Mouse (Mus musculus): ENCODE results near the gene Slbp. TPM values are rescaled to one million over a fixed set of nuclear protein-coding genes. Genes with fewer than 3 reads are reported as not detected.

Slbp gene
- polyA plus RNA-seq, 1 experiment from 2014 or later = 81.2 TPM

- H3K36me3 ChIP-seq (ENCODE audit: insufficient read depth, low read length) = peaks cover 7% of the 10 kb centered on the region; the same call in 1 of the 2 replicates
- H3K4me2 ChIP-seq (replicated peaks; ENCODE audit: low read depth, low read length) = no peak overlapping the region
- no peak overlapping the region for H3K9ac ChIP-seq (replicated peaks; ENCODE audit: low read depth)
- TF ChIP-seq CTCF (IDR thresholded peaks at IDR 0.05) = no peak
- TF ChIP-seq EP300 (IDR thresholded peaks at IDR 0.05) = no peak
- no peaks in the 10 kb centered on the region for H3K9me3 ChIP-seq (ENCODE audit: low read length)
- ATAC-seq = no peak
- no peak overlapping the region for H3K4me3 ChIP-seq (ENCODE audit: low read depth, low read length)
- H3K4me1 ChIP-seq (ENCODE audit: insufficient read depth, low read depth, low read length) = peaks cover 10% of the 10 kb centered on the region
- 91% methylated on average over 10 of the region's 10 CpGs for WGBS
- no peak overlapping the region for H3K27ac ChIP-seq (ENCODE audit: low read length)
- H3K27me3 ChIP-seq (replicated peaks; ENCODE audit: insufficient read depth, low read length) = no peaks in the 10 kb centered on the region
- no peak for DNase-seq (ENCODE audit: low spot score)
Measured at GRCm38 (mm10) chr5:33655251-33655840, 3.0 kb upstream of the Slbp start.

GRCm38 (mm10) chr5:33654424-33654823 is 2.0 kb upstream of the Slbp start:
- Histone ChIP-seq H3K4me1 (ENCODE audit: insufficient read depth, low read depth, low read length) (peaks cover 10% of the 10 kb centered on the region), H3K4me2 (replicated peaks; ENCODE audit: low read depth, low read length) (no peak overlapping the region), H3K27ac (ENCODE audit: low read length) (no peak overlapping the region), H3K36me3 (ENCODE audit: insufficient read depth, low read length) (peaks cover 7% of the 10 kb centered on the region; the same call in 1 of the 2 replicates), H3K27me3 (replicated peaks; ENCODE audit: insufficient read depth, low read length) (no peaks in the 10 kb centered on the region), H3K4me3 (ENCODE audit: low read depth, low read length) (no peak overlapping the region), H3K9ac (replicated peaks; ENCODE audit: low read depth) (no peak overlapping the region), H3K9me3 (ENCODE audit: low read length) (no peaks in the 10 kb centered on the region)
- no peak for TF ChIP-seq CTCF (IDR thresholded peaks at IDR 0.05)
- no peak for TF ChIP-seq EP300 (IDR thresholded peaks at IDR 0.05)
- DNase-seq (ENCODE audit: low spot score) (no peak), ATAC-seq (no peak)
- 91% methylated on average over 13 of the region's 13 CpGs for WGBS

DNA sequence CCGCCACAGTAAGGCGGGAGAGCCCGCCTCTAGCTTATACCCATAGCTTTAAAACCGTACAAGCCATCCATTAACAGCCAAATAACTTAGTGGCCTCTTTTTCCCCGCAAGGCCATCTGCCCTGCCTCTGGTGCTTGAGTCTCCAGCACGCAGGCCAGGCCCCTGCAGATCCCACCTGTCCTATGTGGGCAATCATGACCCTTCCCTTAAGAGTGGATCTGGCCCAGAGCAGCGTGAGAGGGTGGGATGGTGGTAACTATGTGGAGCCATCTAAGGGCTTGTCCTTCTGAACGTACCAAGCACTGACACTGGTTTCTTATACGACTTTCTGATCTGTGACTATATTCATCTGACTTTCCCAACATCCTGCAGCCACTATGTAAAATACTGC is 404 bp upstream of the Slbp start:
- no peak for TF ChIP-seq CTCF (IDR thresholded peaks at IDR 0.05)
- no peak for TF ChIP-seq EP300 (IDR thresholded peaks at IDR 0.05)
- Histone ChIP-seq H3K4me1 (ENCODE audit: insufficient read depth, low read depth, low read length) (peaks cover 10% of the 10 kb centered on the region), H3K4me2 (replicated peaks; ENCODE audit: low read depth, low read length) (peak overlapping the region; percentile 55), H3K9ac (replicated peaks; ENCODE audit: low read depth) (no peak overlapping the region), H3K36me3 (ENCODE audit: insufficient read depth, low read length) (peaks cover 7% of the 10 kb centered on the region; the same call in 1 of the 2 replicates), H3K9me3 (ENCODE audit: low read length) (no peaks in the 10 kb centered on the region), H3K27me3 (replicated peaks; ENCODE audit: insufficient read depth, low read length) (no peaks in the 10 kb centered on the region), H3K4me3 (ENCODE audit: low read depth, low read length) (peak overlapping the region; percentile 68), H3K27ac (ENCODE audit: low read length) (peak overlapping the region; percentile 97; the same call in 1 of the 2 replicates)
- WGBS = 2% methylated on average over 9 of the region's 9 CpGs
- DNase-seq (ENCODE audit: low spot score) = no peak
- no peak for ATAC-seq

- peaks cover 3% of the 10 kb centered on the region; the same call in 1 of the 2 replicates for H3K4me1 ChIP-seq (ENCODE audit: insufficient read depth, low read depth, low read length)
- H3K4me2 ChIP-seq (replicated peaks; ENCODE audit: low read depth, low read length) = peak overlapping the region; percentile 55
- no peaks in the 10 kb centered on the region for H3K9me3 ChIP-seq (ENCODE audit: low read length)
- ATAC-seq (no peak), DNase-seq (ENCODE audit: low spot score) (no peak)
- 1% methylated on average over 11 of the region's 11 CpGs for WGBS
- peak overlapping the region; percentile 68 for H3K4me3 ChIP-seq (ENCODE audit: low read depth, low read length)
- peak overlapping the region; percentile 97 for H3K27ac ChIP-seq (ENCODE audit: low read length)
- H3K36me3 ChIP-seq (ENCODE audit: insufficient read depth, low read length) = peaks cover 7% of the 10 kb centered on the region; the same call in 1 of the 2 replicates
- H3K27me3 ChIP-seq (replicated peaks; ENCODE audit: insufficient read depth, low read length) = no peaks in the 10 kb centered on the region
- TF ChIP-seq CTCF (IDR thresholded peaks at IDR 0.05) (peak; percentile 23; the same call in 1 of the 2 replicates), EP300 (IDR thresholded peaks at IDR 0.05) (no peak)
- H3K9ac ChIP-seq (replicated peaks; ENCODE audit: low read depth) = peak overlapping the region; percentile 69
Measured at GRCm38 (mm10) chr5:33651541-33651920, 843 bp downstream of the Slbp start.

GRCm38 (mm10) chr5:33651017-33651416 is 1.4 kb downstream of the Slbp start:
- Histone ChIP-seq H3K4me1 (ENCODE audit: insufficient read depth, low read depth, low read length) (peaks cover 3% of the 10 kb centered on the region; the same call in 1 of the 2 replicates), H3K9me3 (ENCODE audit: low read length) (no peaks in the 10 kb centered on the region), H3K36me3 (ENCODE audit: insufficient read depth, low read length) (peaks cover 10% of the 10 kb centered on the region; the same call in 1 of the 2 replicates), H3K9ac (replicated peaks; ENCODE audit: low read depth) (peak overlapping the region; percentile 69; the same call in 1 of the 2 replicates), H3K4me3 (ENCODE audit: low read depth, low read length) (peak overlapping the region; percentile 68; the same call in 1 of the 2 replicates), H3K4me2 (replicated peaks; ENCODE audit: low read depth, low read length) (peak overlapping the region; percentile 55), H3K27me3 (replicated peaks; ENCODE audit: insufficient read depth, low read length) (no peaks in the 10 kb centered on the region), H3K27ac (ENCODE audit: low read length) (peak overlapping the region; percentile 97)
- WGBS = 4% methylated on average over 2 of the region's 2 CpGs
- DNase-seq (ENCODE audit: low spot score) (no peak), ATAC-seq (no peak)
- no peak for TF ChIP-seq EP300 (IDR thresholded peaks at IDR 0.05)
- no peak for TF ChIP-seq CTCF (IDR thresholded peaks at IDR 0.05)

- H3K4me2 ChIP-seq (replicated peaks; ENCODE audit: low read depth, low read length) = no peak overlapping the region
- 30% methylated on average over 3 of the region's 3 CpGs for WGBS
- peaks cover 32% of the 10 kb centered on the region for H3K36me3 ChIP-seq (ENCODE audit: insufficient read depth, low read length)
- H3K27ac ChIP-seq (ENCODE audit: low read length) = no peak overlapping the region
- no peaks in the 10 kb centered on the region for H3K4me1 ChIP-seq (ENCODE audit: insufficient read depth, low read depth, low read length)
- H3K27me3 ChIP-seq (replicated peaks; ENCODE audit: insufficient read depth, low read length) = no peaks in the 10 kb centered on the region
- TF ChIP-seq EP300 (IDR thresholded peaks at IDR 0.05) = no peak
- peak; percentile 82 for TF ChIP-seq CTCF (IDR thresholded peaks at IDR 0.05)
- no peaks in the 10 kb centered on the region for H3K9me3 ChIP-seq (ENCODE audit: low read length)
- no peak overlapping the region for H3K9ac ChIP-seq (replicated peaks; ENCODE audit: low read depth)
- ATAC-seq = peak; percentile 33; the same call in 1 of the 2 replicates
- peak; percentile 83 for DNase-seq (ENCODE audit: low spot score)
- H3K4me3 ChIP-seq (ENCODE audit: low read depth, low read length) = no peak overlapping the region
Measured at GRCm38 (mm10) chr5:33640652-33641051, 11.7 kb downstream of the Slbp start.

All from lung, postnatal 0 days (tissue).